Mouse (Mus musculus): Measurements from ENCODE around the gene Cd59b. TPM values are rescaled to one million over a fixed set of nuclear protein-coding genes. Genes with fewer than 3 reads are reported as not detected.

Gene Cd59b
- polyA plus RNA-seq (2012) = not detected in 2 replicates

GRCm38 (mm10) chr2:104069704-104070185, at the start of gene Cd59b:
Gene Cd59b (plus strand): TSS chr2:104069849.

GRCm38 (mm10) chr2:104027458-104028138, 42.1 kb upstream of the Cd59b start, which contains the start of gene Fbxo3:
Gene Fbxo3 (plus strand): TSS chr2:104027721.

GRCm38 (mm10) chr2:104028139-104028723, 41.4 kb upstream of the Cd59b start, which contains the start of gene 4931422A03Rik:
Gene 4931422A03Rik (minus strand): TSS chr2:104028361.

GRCm38 (mm10) chr2:104065526-104065925, 4.1 kb upstream of the Cd59b start, which contains the start of gene Gm10912:
Gene Gm10912 (plus strand): TSS chr2:104065826.

GRCm38 (mm10) chr2:104068450-104068849, 1.2 kb upstream of the Cd59b start, which contains the start of gene Gm10799:
Gene Gm10799 (minus strand): TSS chr2:104068550.

GRCm38 (mm10) chr2:104095741-104096213, 26.1 kb downstream of the Cd59b start, which contains the start of gene Cd59a:
Gene Cd59a (plus strand): TSS chr2:104095801.

GRCm38 (mm10) chr2:104122505-104123378, 53.1 kb downstream of the Cd59b start, which contains the start of gene A930018P22Rik:
Gene A930018P22Rik (plus strand): TSS chr2:104122769.

Other genes starting within 250 kb of the Cd59b start
- 408 and 487 TPM in 2 replicates for gene Lmo2, start 111.9 kb upstream of the Cd59b start, polyA plus RNA-seq (2012)
- 5.2 and 5.4 TPM in 2 replicates for gene Fbxo3, start 42.1 kb upstream of the Cd59b start, polyA plus RNA-seq (2012)
- 0.21 and 0.22 TPM in 2 replicates for gene 4931422A03Rik, start 41.5 kb upstream of the Cd59b start, polyA plus RNA-seq (2012)
- gene Gm10912, start 4.0 kb upstream of the Cd59b start, polyA plus RNA-seq (2012) = not detected in 2 replicates
- not detected in 2 replicates for gene Gm10799, start 1.3 kb upstream of the Cd59b start, polyA plus RNA-seq (2012)
- gene Cd59a, start 26.0 kb downstream of the Cd59b start, polyA plus RNA-seq (2012) = 0.88 and 1.4 TPM in 2 replicates
- 0.68 TPM in 1 of 2 replicates, not detected in the other for gene A930018P22Rik, start 52.9 kb downstream of the Cd59b start, polyA plus RNA-seq (2012)